Mouse (Mus musculus) midbrain, embryonic 16.5 days (tissue): ENCODE measurements around the gene Mrps36. TPM values are rescaled to one million over a fixed set of nuclear protein-coding genes. Genes with fewer than 3 reads are reported as not detected.

Source experiments
- ATAC-seq: fragments of 200-750 bp; cut with Nextera tagmentation; 2 replicates; pipeline ENCODE4 v1.8.0; 2017; ENCODE audit warnings: moderate TSS enrichment
- H3K27ac ChIP-seq: fragments of 300-500 bp; sonication (generic); 2 replicates; pipeline ENCODE4 v1.5.1; 2014; ENCODE audit warnings: mild to moderate bottlenecking, low read length, mixed read lengths
- H3K27me3 ChIP-seq: fragments of 300-500 bp; sonication (generic); 2 replicates; pipeline ENCODE4 v1.6.1; 2014; ENCODE audit warnings: low read depth, low read length, mixed read lengths; ENCODE audit not compliant: control insufficient read depth, insufficient read depth
- H3K36me3 ChIP-seq: fragments of 300-500 bp; sonication (generic); 2 replicates; pipeline ENCODE4 v1.6.1; 2014; ENCODE audit warnings: mild to moderate bottlenecking, low read length, moderate library complexity, mixed read lengths; ENCODE audit not compliant: control insufficient read depth, insufficient read depth
- H3K4me1 ChIP-seq: fragments of 300-500 bp; sonication (generic); 2 replicates; pipeline ENCODE4 v1.6.1; 2014; ENCODE audit warnings: mild to moderate bottlenecking, low read length, mixed read lengths; ENCODE audit not compliant: control insufficient read depth, insufficient read depth
- H3K4me2 ChIP-seq: fragments of 300-500 bp; sonication (generic); 2 replicates; pipeline ENCODE4 v1.6.1; 2014; ENCODE audit warnings: mild to moderate bottlenecking, low read length, mixed read lengths
- H3K4me3 ChIP-seq: fragments of 300-500 bp; sonication (generic); 2 replicates; pipeline ENCODE4 v1.5.1; 2014; ENCODE audit warnings: low read depth, mild to moderate bottlenecking, low read length, moderate library complexity, mixed read lengths
- H3K9ac ChIP-seq: fragments of 300-500 bp; sonication (generic); 2 replicates; pipeline ENCODE4 v1.6.1; 2014; ENCODE audit warnings: low read depth, low read length, mixed read lengths
- H3K9me3 ChIP-seq: fragments of 300-500 bp; sonication (generic); replicated peaks from 2 replicates; pipeline ENCODE4 v1.6.1; 2014; ENCODE audit warnings: mild to moderate bottlenecking, low read length, mixed read lengths; ENCODE audit not compliant: control insufficient read depth, poor library complexity, severe bottlenecking
- WGBS: fragments of 180-500 bp; shearing (Covaris S2); extraction: QIAGEN DNeasy Blood & Tissue Kit; methylation state at CpG from one replicate; pipeline ENCODE4 v1.1.7; 2014; 5-methylcytosine and 5-hydroxymethylcytosine counted together
- polyA plus RNA-seq: library from polyadenylated mRNA; unstranded; fragments of >200 nt; fragmentation: Nextera tagmentation; extraction: Ambion mirVana; gene quantifications from 2 replicates; pipeline ENCODE4 v1.2.1, GENCODE M21; 2015

Gene Mrps36
- polyA plus RNA-seq, 1 experiment from 2014 or later = 130 TPM

DNA sequence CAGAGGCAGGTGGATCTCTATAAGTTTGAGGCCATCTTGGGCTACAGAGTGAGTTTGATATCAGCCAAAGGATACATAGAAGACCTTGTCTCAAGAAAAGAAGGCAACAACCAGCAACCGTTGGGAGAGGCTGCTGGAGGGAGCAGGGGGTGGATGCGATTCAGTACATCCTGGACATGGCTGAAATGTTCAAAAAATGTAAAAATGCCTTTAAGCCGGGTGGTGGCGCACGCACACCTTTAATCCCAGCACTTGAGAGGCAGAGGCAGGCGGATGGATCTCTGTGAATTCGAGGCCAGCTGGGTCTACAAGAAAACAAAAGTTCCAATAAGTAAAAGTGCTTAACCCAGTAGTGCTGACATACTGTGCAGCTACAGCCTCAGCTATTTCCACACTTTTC, 56.9 kb downstream of the Mrps36 start:
- no peak overlapping the region for H3K9ac ChIP-seq
- H3K4me2 ChIP-seq = no peak overlapping the region
- no peaks in the 10 kb centered on the region for H3K4me1 ChIP-seq
- H3K4me3 ChIP-seq = no peak overlapping the region
- H3K27ac ChIP-seq = no peak overlapping the region
- no peaks in the 10 kb centered on the region for H3K27me3 ChIP-seq
- H3K9me3 ChIP-seq = no peaks in the 10 kb centered on the region
- 71% methylated on average over 7 of the region's 7 CpGs for WGBS
- ATAC-seq = no peak
- no peaks in the 10 kb centered on the region for H3K36me3 ChIP-seq

Other genes with a start within 250 kb of the Mrps36 start
- gene Ocln, start 191.9 kb downstream of the Mrps36 start, polyA plus RNA-seq = 9.4 and 9.9 TPM in 2 replicates
- 2.7 and 3.3 TPM in 2 replicates for gene Marveld2, start 127.7 kb downstream of the Mrps36 start, polyA plus RNA-seq
- 307 and 315 TPM in 2 replicates for gene Ak6, start 93.7 kb downstream of the Mrps36 start, polyA plus RNA-seq
- 18.0 and 18.4 TPM in 2 replicates for gene Rad17, start 93.6 kb downstream of the Mrps36 start, polyA plus RNA-seq
- 30.4 and 36.6 TPM in 2 replicates for gene Taf9, start 93.1 kb downstream of the Mrps36 start, polyA plus RNA-seq
- 1.6 TPM in 2 replicates for gene Ccdc125, start 74.9 kb downstream of the Mrps36 start, polyA plus RNA-seq
- 39.3 and 42.0 TPM in 2 replicates for gene Cdk7, start 13.7 kb downstream of the Mrps36 start, polyA plus RNA-seq
- 5.1 and 6.3 TPM in 2 replicates for gene Cenph, start 31.2 kb upstream of the Mrps36 start, polyA plus RNA-seq
- gene Ccnb1, start 41.9 kb upstream of the Mrps36 start, polyA plus RNA-seq = 22.2 and 31.0 TPM in 2 replicates
- 30.2 and 31.0 TPM in 2 replicates for gene Slc30a5, start 88.8 kb upstream of the Mrps36 start, polyA plus RNA-seq